Mouse (Mus musculus) thymus, postnatal 10 days (tissue): Measurements from ENCODE around the gene Fgr.

Experiments used
- DNase-seq, 2 experiments: peaks; one replicate each; pipeline ENCODE4 v3.0.0; 2021; ENCODE audit warnings: low spot score in 2 of 2

Fgr gene

DNA sequence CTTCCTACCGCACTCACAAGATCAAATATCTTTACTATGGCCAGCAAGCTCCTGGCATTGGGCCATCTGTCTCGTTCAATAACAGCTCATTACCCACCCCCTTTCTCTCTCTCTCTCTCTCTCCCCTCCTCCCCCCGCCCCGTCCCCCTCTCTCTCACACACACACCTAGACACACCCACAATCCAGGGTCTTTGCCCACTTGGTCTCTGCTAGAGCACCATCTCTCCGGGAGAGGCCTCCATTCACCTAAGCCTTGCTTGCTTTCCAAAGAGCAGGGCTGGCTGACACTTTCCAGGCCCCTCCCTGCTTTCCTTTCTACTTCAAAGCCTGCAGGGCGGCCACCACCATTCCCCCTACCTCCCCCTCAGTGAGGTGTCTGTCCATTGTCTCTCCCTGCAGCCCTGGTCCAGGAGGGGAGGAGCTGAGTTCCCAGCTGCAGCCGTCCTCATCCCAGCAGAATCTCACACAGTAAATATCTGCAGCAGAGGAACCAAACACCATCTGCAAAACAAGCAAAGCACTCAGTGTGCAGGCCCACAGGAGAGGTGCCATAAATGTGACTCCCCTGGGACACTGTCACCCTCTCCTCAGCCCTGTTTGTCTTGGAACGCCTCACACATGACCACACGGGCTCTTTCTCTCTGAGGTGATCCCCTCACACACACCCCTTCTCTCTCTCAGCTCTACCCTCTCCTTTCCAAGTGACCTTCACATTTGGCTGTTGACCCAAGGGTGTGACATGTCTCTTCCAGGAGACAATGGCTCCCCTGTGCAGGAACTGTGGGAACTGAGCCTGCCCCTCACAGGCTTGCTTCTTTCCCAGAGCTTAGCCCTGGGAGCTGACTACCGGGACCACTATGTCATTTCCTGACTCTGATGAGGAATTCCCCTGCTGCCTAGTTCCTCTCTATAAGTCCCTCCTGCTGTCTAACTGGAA, 14.9 kb upstream of the Fgr start:
- no peak for DNase-seq

DNA sequence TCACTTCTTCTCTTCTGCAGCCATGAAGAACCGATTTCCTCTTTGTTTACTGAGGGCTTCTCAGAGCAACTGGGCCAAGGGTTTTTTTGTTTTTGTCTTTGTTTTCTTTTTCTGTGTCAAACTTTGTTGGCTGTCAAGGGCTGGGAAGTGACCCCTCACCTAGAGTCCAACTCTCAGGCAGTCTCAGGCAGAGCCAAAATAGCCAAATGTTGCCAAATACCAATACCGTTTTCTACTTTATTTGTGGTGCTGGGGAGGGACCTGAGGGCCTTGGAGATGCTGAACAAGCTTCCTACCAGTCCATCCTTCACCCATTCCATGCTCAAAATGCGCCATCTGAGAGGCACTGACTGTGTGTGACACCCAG, 14.2 kb upstream of the Fgr start:
- DNase-seq: no peak

DNA sequence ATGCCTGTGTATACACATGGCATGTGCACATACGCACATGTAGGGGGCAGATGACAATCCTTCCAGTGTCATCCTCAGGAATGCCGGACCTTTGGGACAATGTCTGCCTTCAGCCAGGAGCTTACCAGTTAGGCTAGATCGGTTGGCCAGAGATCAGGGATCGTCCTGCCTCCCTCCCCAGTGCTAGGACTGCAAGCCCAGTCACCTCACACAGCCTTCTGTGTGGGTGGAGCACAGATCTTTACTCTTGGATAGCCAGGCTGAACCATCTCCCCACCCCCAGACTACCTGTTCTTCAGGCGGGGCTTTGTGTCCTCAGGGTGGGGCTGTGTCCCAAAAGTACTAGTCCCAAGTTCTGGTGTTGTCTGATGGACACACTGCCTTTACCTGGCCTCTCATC, 13.6 kb upstream of the Fgr start:
- DNase-seq: no peak

DNA sequence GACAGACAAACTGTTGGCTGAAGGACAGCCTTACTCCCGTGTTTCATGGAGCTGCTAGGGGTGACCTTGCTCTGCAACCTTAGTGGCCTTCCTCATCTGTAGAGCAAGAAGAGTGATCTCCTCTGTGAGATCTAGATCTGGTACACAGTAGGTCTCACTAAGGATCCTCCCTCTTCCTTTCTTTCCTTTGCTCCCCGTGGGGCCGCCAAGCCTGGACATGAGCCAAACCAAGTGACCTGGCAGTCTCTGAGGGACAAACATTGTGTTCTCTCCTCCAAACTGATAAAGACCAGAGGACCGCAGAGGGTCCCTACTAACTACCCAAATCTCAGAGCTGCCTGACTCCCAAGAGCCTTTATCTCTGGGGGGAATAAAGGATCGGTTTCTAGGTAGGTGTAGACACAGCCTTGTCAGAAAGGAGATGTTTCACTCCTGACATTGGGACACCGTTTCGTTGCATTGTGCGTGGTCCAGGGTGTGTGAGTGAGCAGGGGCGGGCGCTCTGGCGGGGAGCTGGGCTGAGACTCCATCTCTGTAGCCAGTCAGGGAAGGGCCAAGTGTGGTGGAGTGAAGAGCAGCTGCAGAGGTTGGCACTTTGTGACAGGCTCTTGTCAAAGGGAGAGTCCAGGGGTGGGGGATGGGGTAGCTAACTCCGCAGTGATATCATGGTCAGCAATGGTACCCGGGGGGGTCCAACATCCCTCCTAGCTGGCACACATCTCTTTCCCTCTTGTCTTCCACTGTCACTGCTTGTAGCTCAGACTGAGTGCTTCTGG, 12.8 kb upstream of the Fgr start:
- no peak for DNase-seq

DNA sequence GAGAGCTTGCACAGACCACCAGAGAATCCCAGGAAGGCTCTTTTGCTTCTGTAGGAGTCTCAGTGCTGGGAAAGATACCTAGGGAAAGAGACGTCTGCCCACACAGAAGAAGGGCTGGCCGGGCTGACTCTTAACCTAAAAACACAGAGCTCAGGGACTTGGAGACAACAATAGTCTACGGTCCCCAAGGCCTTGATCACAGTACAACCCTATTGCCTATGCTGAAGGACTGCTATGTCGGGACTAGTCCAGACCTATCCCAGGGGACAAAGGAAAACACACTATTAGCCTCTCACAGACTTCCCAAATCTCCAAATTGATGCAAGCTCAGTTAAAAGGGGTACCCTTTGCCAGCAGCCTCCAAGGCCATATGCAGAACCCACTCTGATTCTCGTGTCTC, 12.0 kb upstream of the Fgr start:
- no peak for DNase-seq

DNA sequence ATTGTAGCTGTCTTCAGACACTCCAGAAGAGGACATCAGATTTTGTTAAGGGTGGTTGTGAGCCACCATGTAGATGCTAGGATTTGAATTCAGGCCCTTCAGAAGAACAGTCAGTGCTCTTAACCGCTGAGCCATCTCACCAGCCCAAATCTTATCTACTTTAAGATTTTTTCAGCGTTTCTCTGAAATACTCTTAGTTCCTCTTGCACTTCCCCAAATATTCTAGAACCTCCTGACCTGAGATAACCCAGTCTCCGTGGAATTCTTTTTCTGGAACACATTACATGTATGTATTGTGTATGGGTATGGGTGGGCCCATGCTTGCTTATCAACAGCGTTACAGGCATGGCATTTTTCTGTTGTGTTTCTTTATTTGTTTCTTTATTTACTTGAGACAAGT, 11.3 kb upstream of the Fgr start:
- no peak for DNase-seq

DNA sequence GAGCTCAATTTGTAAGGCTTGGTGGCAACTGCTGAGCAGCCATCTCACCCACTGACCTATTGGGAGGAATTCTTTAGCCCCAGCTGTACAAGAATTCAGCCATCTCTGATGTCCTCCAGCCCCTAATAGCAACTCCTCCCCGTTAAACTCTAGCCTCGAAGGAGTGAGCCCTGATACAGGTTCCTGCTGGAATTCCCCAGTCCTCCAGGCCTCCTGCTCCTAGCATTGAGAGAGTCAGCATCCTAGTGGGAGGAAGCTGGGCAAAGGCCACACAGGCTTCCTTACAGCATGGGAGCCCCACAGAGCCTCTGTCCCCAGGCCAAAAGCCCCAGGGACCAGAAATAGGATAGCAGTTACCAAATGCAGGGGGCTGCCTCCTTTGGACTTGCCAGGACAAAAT, 10.5 kb upstream of the Fgr start:
- DNase-seq: no peak

DNA sequence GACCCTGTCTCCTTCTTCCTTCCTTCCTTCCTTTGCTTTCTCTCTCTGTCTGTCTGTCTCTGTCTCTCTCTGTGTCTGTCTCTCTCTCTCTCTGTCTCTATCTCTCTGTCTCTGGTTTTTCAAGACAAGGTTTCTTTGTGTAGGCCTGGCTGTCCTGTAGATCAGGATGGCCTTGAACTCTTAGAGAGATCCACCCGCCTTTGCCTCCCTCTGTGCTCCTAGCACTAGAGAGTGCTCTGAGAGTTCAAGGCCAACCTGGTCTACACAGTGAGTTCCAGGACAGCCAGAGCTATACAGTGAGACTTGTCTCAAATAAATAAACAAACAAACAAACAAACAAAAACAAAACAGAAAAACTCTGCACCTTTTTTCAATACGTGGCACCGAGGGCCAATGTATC, 9.8 kb upstream of the Fgr start:
- DNase-seq: no peak

DNA sequence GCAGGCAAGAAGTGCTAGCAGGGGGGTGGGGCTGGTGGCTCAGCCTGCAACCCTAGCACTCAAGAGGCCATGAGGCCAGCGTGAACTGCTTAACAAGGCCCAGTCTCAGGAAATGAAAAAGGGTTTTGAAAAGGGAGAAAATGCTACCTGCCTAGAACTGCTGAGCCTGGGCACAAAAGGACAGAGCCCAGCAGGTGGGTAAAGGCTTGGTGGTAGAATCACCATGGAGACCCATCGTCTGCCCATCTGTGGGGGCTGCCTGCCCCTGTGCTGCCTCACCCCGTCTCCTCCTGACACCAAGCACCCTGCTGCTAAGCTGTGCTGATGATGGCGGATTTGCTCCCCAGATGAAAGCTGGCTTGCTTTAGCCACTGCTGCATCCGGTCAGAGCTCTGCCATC, 9.4 kb upstream of the Fgr start:
- DNase-seq: no peak

DNA sequence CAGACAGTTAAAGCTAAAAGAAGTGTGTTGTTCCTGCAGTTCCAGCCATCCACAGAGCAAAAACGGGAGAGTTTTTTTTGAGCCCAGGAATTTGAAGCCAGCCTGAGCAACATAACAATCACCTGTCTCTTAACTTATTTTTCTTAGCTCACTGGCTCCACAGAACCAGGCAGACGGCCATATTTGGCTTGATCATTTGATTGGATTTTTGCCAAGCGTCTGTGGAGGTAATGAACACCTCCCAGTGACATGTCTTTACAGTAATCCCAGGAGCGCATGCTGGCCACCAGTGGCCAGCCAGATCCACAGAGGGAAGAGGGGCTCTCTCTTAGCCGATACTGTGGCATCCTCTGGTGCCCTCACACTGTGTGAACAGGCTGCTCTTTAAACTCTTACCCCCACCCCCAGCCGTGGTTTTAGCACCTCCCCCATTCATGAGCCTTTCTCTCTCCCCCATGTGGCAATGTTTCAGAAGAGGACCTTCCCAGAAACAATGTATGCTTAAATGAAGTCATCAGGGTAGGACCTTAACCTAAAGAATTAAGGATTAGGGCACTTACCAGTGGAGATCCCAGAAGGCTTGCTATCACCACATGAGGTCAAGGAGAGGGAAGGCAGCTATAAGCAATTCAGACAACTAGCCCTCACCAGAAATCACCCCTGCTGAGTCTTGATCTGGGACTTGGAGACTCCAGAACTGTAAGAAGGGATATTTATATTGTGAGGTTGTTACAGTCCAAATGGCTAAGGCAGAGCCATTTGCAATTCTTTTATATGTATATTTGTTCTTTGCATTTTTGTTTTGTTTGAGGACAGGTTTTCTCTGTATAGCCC, 5.6 kb upstream of the Fgr start:
- no peak for DNase-seq

DNA sequence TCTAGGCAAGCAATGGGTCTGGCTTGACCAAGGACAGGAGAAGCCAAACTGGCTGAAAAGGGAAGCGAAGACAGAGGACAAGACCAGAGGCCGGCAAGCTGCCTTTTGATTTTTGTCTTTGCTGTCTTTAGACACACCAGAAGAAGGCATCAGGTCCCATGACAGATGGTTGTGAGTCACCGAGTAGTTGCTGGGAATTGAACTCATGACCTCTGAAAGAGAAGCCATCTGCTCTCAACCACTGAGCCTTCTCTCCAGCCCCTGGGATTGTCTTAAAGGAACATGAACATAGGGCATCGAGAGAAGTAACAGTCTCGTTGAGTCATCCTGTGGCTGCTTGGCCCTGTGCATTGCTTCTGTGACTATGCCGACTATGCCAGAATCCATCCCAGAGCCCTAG, 2.3 kb upstream of the Fgr start:
- DNase-seq: no peak

DNA sequence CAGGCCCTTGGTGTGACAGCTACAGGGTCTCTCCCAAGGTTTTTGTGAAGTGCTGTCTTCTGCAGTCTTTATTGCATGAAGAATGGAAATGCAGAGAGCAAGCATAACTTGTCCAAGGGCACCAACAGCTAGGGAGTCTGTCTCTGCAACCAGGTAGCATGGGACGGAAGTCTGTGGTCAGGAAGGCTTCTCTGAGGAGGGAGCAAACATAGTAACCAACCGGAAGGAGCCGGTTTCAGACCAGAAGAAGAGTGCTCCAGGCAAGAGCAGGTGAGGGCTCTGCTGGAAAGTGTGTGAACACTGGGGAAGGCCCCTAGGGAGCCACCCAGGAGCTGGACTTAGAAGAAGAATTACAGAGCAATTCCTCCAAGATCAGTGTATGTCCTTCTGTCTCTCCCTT, 1.8 kb upstream of the Fgr start:
- peak; percentile 69 to 70 for DNase-seq

DNA sequence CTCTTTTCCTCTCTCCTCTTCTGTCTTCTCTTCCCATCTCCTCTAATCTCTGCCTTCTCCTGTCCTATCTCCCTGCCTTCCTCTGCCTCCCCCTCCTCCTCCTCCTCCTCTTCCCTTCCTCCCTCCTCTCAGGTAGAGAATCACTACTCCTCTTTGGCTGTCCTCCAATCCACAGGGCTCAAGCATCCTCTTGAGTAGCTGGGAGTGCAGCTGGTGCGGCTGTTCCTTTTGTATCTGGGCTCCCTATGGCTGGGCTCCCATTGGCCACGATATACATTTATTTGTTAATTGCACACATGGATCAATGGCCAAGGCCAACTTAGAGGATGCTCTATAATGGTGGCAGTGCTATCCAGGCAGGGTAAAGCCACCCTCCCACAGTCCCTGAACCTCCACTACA, 1.3 kb upstream of the Fgr start:
- DNase-seq: no peak

DNA sequence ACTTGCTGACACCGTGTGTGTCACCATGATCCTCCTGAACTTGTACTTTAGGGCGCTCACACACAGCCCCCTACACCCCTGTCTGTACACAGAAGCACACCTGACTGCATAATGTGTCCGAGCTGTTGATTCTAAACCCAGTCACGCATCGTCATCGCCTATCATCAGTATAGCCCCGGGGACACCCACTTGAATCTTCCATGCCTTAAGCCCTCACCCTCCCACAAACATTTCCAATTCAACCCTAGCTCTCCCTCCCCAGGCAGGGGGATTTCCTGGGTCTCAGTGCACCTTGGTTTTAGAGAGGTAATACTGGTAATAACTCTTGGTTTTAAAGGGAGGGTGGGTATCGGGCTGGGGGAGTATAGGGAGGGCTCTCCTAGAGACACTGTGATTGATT, 709 bp upstream of the Fgr start:
- no peak for DNase-seq

DNA sequence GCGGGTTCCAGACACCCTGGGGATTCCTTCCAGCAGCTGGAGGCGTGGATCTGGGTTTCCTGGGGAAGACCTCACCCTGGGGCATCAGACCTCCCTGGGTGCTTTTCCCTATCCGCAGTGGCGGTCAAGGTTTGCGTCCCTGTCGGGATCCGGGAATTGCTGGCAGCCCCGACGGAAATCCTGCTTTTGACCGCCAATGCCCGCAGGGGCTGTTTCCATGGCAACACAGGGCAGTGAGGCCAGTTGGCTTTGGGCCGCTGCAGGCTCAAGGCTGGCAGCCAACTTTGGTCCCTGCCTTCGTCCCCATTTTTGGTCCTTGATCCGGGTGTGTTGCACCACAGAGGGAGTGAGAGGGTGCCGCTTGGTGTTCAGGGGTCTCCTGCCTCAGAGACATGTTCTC, 1.0 kb downstream of the Fgr start:
- DNase-seq: no peak

DNA sequence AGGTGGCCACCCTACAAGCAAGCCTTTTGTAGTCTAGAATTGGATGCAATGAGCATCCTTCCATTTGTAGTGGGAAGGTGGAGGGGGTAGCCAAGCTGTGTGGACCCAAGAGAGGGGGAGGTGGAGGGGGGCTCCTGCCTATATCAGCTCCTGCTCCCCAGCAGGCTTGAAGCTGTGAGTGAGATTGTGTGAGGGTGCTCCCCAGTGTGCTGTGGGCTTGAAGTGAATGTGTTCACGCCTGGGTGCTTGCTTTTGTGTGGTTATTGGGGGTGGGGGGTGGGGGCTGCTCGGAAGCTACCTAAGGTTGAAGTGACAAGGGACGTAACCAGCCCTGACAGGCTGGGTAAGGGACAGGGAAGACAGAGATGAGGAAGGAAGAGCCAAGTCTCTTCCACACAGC, 1.9 kb downstream of the Fgr start:
- DNase-seq: no peak

DNA sequence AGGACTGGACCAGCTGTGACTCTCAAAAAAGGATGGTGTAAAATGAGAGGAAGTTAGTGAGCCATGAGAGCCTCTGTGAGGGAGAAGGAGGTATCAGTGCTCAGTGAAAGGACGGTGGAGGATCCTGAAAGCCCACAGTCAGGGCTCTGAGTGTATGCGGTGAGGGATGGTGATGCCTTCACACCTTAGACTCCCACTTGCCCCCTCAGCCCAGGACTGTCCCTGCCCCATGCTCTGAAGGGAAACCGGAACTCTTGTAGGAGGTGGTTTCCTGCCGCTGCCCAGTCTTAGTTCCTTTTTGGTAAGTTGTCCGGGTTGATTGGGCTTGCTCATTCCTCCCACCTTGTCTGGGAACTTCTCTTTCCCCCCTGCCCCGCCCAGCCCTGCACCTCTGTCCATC, 2.8 kb downstream of the Fgr start:
- DNase-seq: no peak

DNA sequence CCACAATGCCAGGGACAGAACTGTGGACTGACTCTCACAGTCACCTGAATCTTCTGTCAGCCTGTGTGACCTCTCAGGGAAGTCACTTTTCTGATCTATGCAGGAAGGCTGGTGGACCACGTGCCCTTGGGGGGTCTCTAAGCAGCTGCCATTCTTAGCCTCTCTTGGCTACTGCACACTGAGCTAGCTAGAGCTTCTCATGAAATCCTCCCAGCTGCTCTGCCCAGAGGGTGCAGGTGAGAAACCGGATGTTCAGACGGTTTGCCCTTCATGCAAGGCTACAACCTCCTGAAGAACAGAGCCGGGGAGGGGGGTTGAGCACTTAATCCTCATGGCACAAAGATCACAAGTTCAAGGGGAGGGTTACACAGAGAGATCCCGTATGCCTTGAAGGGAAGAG, 3.7 kb downstream of the Fgr start:
- peak; percentile 81 to 87 for DNase-seq

DNA sequence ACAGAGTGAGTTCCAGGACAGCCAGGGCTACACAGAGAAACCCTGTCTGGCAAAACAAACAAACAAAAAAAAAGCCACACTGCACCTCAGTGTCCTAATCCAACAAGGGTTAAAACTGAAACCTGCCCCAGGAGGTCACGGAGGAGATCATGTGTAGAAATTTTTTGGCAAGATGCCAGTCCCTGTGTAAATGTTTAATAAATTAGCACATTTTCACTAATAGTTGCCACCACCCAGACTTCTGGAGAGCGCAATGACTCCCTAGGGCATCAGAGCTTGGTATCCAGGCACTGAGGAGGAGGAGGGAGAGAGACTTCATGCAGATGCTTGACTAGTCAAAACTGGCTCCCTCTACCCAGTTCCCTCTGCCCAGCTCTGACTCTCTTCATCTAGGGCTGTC, 5.3 kb downstream of the Fgr start:
- DNase-seq: no peak

DNA sequence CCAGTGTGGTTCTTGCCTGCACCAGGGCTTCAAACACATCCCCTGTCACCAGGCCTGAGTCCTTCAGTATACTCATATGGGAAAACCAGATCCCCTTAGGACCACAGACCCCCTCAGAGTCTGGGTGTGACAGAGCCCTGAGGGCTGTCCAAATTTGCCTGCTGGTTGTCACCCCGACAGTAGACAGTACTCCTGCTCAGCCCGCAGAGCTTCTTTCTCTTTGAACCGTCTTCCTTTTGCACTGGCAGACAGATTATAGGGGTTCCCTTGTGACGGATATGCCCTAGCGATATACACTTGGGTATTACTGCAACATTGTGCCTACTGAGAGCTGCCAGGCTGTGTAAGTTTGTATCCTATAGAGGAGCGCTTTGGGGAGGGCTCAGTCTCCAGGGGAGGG, 7.7 kb downstream of the Fgr start:
- DNase-seq: peak; percentile 54 to 56

DNA sequence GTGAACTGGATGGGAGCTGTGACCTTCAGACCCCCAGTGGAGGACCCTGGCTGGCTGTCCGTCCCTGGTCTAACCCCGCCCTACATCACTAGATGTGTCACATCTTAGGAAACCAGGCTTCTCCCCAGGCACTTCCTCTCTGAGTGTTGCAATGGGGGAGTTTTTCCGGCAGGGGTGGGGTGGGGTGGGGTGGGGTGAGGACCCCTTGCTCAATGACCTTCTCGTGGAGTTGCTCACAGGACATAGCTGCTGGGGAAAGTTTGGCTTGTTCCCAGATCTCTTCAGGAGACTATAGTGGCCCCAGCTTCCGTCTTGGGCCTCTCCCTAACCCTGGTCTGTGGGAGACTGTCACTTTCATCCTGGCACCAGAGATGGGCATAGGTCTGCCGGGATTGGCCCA, 9.1 kb downstream of the Fgr start:
- no peak for DNase-seq
